Mouse (Mus musculus) MEL (cell line): Measurements from ENCODE around the gene Cyp2c68. TPM values are rescaled to one million over a fixed set of nuclear protein-coding genes. Genes with fewer than 3 reads are reported as not detected.

Experiments
- DNase-seq: peaks from one replicate; pipeline ENCODE4 v3.0.0; 2011; ENCODE audit warnings: low read depth, low spot score
- H3K27ac ChIP-seq: 2 replicates; pipeline ENCODE4 v1.5.1; 2012; ENCODE audit warnings: low read depth, mild to moderate bottlenecking, control low read depth, low read length, moderate library complexity; ENCODE audit not compliant: control insufficient read depth
- H3K27me3 ChIP-seq, 2 experiments: fragments of 150-350 bp in 1 of 2; sonication (generic) in 1 of 2; 2 replicates each; pipeline ENCODE4 v1.6.1; 2012; ENCODE audit warnings: low read length in 2 of 2, mild to moderate bottlenecking in 2 of 2, improper control_type of control experiment in 1 of 2, moderate library complexity in 1 of 2; ENCODE audit not compliant: insufficient read depth in 2 of 2, control insufficient read depth in 1 of 2
- H3K36me3 ChIP-seq, 2 experiments: 2 replicates each; pipeline ENCODE4 v1.6.1; 2012 to 2014; ENCODE audit warnings: low read length in 2 of 2, improper control_type of control experiment in 1 of 2, inconsistent platforms in 1 of 2, mild to moderate bottlenecking in 1 of 2; ENCODE audit not compliant: insufficient read depth in 2 of 2, control insufficient read depth in 1 of 2
- H3K4me1 ChIP-seq, 2 experiments: fragments of 150-350 bp in 1 of 2; sonication (generic) in 1 of 2; 2 replicates each; pipeline ENCODE4 v1.6.1; 2012; ENCODE audit warnings: low read length in 2 of 2, improper control_type of control experiment in 1 of 2, mild to moderate bottlenecking in 1 of 2; ENCODE audit not compliant: insufficient read depth in 2 of 2, control insufficient read depth in 1 of 2
- H3K4me3 ChIP-seq, 2 experiments: fragments of 150-350 bp in 1 of 2; sonication (generic) in 1 of 2; 2 replicates each; pipeline ENCODE4 v1.5.1; 2012; ENCODE audit warnings: low read depth in 2 of 2, low read length in 2 of 2, mild to moderate bottlenecking in 2 of 2, moderate library complexity in 2 of 2, control low read depth in 1 of 2, improper control_type of control experiment in 1 of 2; ENCODE audit not compliant: control insufficient read depth in 1 of 2, insufficient read depth in 1 of 2
- H3K79me2 ChIP-seq: 2 replicates; pipeline ENCODE4 v1.6.1; 2012; ENCODE audit warnings: mild to moderate bottlenecking, low read length, moderate library complexity; ENCODE audit not compliant: control insufficient read depth, poor library complexity, insufficient read depth
- H3K9ac ChIP-seq: 2 replicates; pipeline ENCODE4 v1.6.1; 2012; ENCODE audit warnings: low read depth, mild to moderate bottlenecking, control low read depth, low read length, moderate library complexity; ENCODE audit not compliant: control insufficient read depth, poor library complexity, severe bottlenecking
- H3K9me3 ChIP-seq: fragments of 150-350 bp; sonication (generic); replicated peaks from 2 replicates; pipeline ENCODE4 v1.6.1; 2012; ENCODE audit warnings: mild to moderate bottlenecking, low read length, improper control_type of control experiment, moderate library complexity; ENCODE audit not compliant: insufficient read depth
- BHLHE40 ChIP-seq: IDR thresholded peaks from 2 replicates; pipeline ENCODE4 v1.6.1; 2012; ENCODE audit warnings: low read depth, mild to moderate bottlenecking, inconsistent platforms, low read length, improper control_type of control experiment, borderline replicate concordance
- CHD1 ChIP-seq: IDR thresholded peaks from 2 replicates; pipeline ENCODE4 v1.6.1; 2012; ENCODE audit warnings: low read depth, mild to moderate bottlenecking, inconsistent platforms, low read length, improper control_type of control experiment
- CTCF ChIP-seq, 3 experiments: IDR thresholded peaks in 2 of 3; conservative IDR thresholded peaks in 1 of 3; 2 replicates each; pipeline ENCODE4 v1.5.1; 2011 to 2012; ENCODE audit warnings: low read length in 3 of 3, low read depth in 2 of 3, mild to moderate bottlenecking in 2 of 3, improper control_type of control experiment in 1 of 3, inconsistent platforms in 1 of 3, mixed read lengths in 1 of 3, moderate library complexity in 1 of 3; ENCODE audit not compliant: control insufficient read depth in 1 of 3, insufficient read depth in 1 of 3, poor library complexity in 1 of 3, severe bottlenecking in 1 of 3
- E2F4 ChIP-seq: IDR thresholded peaks from 2 replicates; pipeline ENCODE4 v1.6.1; 2011; ENCODE audit warnings: low read depth, low read length, improper control_type of control experiment, borderline replicate concordance
- ELF1 ChIP-seq: IDR thresholded peaks from 2 replicates; pipeline ENCODE4 v1.6.1; 2014; ENCODE audit warnings: low read depth, mild to moderate bottlenecking, inconsistent platforms, low read length, improper control_type of control experiment, moderate library complexity
- EP300 ChIP-seq, 2 experiments: IDR thresholded peaks; 2 replicates each; pipeline ENCODE4 v1.6.1; 2011; ENCODE audit warnings: improper control_type of control experiment in 2 of 2, low read length in 2 of 2, low read depth in 1 of 2, mild to moderate bottlenecking in 1 of 2
- ETS1 ChIP-seq: IDR thresholded peaks from 2 replicates; pipeline ENCODE4 v1.6.1; 2012; ENCODE audit warnings: low read depth, mild to moderate bottlenecking, inconsistent platforms, low read length, improper control_type of control experiment, moderate library complexity
- GABPA ChIP-seq: IDR thresholded peaks from 2 replicates; pipeline ENCODE4 v1.6.1; 2012; ENCODE audit warnings: low read depth, mild to moderate bottlenecking, inconsistent platforms, low read length, improper control_type of control experiment, moderate library complexity
- GATA1 ChIP-seq: IDR thresholded peaks from 2 replicates; pipeline ENCODE4 v1.6.1; 2011; ENCODE audit warnings: low read depth, low read length, improper control_type of control experiment
- HCFC1 ChIP-seq: IDR thresholded peaks from 2 replicates; pipeline ENCODE4 v1.6.1; 2012; ENCODE audit warnings: low read depth, mild to moderate bottlenecking, inconsistent platforms, low read length, improper control_type of control experiment, moderate library complexity
- JUND ChIP-seq: IDR thresholded peaks from 2 replicates; pipeline ENCODE4 v1.6.1; 2011; ENCODE audit warnings: low read depth, mild to moderate bottlenecking, improper control_type of control experiment, low read length
- KAT2A ChIP-seq: conservative IDR thresholded peaks from 2 replicates; pipeline ENCODE4 v1.6.1; 2012; ENCODE audit warnings: low read depth, low read length, improper control_type of control experiment, inconsistent platforms
- MAFK ChIP-seq: IDR thresholded peaks from 2 replicates; pipeline ENCODE4 v1.6.1; 2011; ENCODE audit warnings: low read depth, mild to moderate bottlenecking, low read length, improper control_type of control experiment, borderline replicate concordance
- MAZ ChIP-seq: IDR thresholded peaks from 2 replicates; pipeline ENCODE4 v1.6.1; 2012; ENCODE audit warnings: low read depth, mild to moderate bottlenecking, inconsistent platforms, low read length, improper control_type of control experiment
- MEF2A ChIP-seq: IDR thresholded peaks from 2 replicates; pipeline ENCODE4 v1.6.1; 2014; ENCODE audit warnings: low read depth, mild to moderate bottlenecking, inconsistent platforms, low read length, improper control_type of control experiment; ENCODE audit not compliant: poor library complexity, insufficient replicate concordance, severe bottlenecking; ENCODE audit errors: extremely low read depth
- MYB ChIP-seq: IDR thresholded peaks from 2 replicates; pipeline ENCODE4 v1.6.1; 2011; ENCODE audit warnings: mild to moderate bottlenecking, low read depth, low read length, improper control_type of control experiment
- POLR2A ChIP-seq, 2 experiments: IDR thresholded peaks; 2 replicates each; pipeline ENCODE4 v1.6.1; 2011 to 2012; ENCODE audit warnings: low read length in 2 of 2, mild to moderate bottlenecking in 2 of 2, control low read depth in 1 of 2, improper control_type of control experiment in 1 of 2, low read depth in 1 of 2, moderate library complexity in 1 of 2; ENCODE audit not compliant: control insufficient read depth in 1 of 2, insufficient read depth in 1 of 2, poor library complexity in 1 of 2
- POLR2AphosphoS5 ChIP-seq: IDR thresholded peaks from 2 replicates; pipeline ENCODE4 v1.6.1; 2012; ENCODE audit warnings: low read depth, borderline replicate concordance, mild to moderate bottlenecking, inconsistent platforms, low read length, moderate library complexity, mixed read lengths
- RAD21 ChIP-seq: IDR thresholded peaks from 2 replicates; pipeline ENCODE4 v1.6.1; 2011; ENCODE audit warnings: mild to moderate bottlenecking, low read depth, low read length, improper control_type of control experiment
- SIN3A ChIP-seq: IDR thresholded peaks from 2 replicates; pipeline ENCODE4 v1.6.1; 2012; ENCODE audit warnings: low read length, improper control_type of control experiment, inconsistent platforms
- SMC3 ChIP-seq: IDR thresholded peaks from 2 replicates; pipeline ENCODE4 v1.6.1; 2011; ENCODE audit warnings: low read depth, low read length, improper control_type of control experiment
- TAL1 ChIP-seq: IDR thresholded peaks from 2 replicates; pipeline ENCODE4 v1.6.1; 2012; ENCODE audit warnings: mild to moderate bottlenecking, inconsistent platforms, low read length, moderate library complexity, mixed read lengths
- TBP ChIP-seq: IDR thresholded peaks from 2 replicates; pipeline ENCODE4 v1.8.0; 2011; ENCODE audit warnings: low read depth, low read length, improper control_type of control experiment
- UBTF ChIP-seq: IDR thresholded peaks from 2 replicates; pipeline ENCODE4 v1.6.1; 2012; ENCODE audit warnings: low read depth, mild to moderate bottlenecking, inconsistent platforms, low read length, improper control_type of control experiment, moderate library complexity, borderline replicate concordance; ENCODE audit not compliant: insufficient read depth
- USF1 ChIP-seq: IDR thresholded peaks from 2 replicates; pipeline ENCODE4 v1.6.1; 2014; ENCODE audit warnings: low read depth, mild to moderate bottlenecking, inconsistent platforms, low read length, improper control_type of control experiment, moderate library complexity
- ZKSCAN1 ChIP-seq: IDR thresholded peaks from 2 replicates; pipeline ENCODE4 v1.6.1; 2012; ENCODE audit warnings: low read depth, mild to moderate bottlenecking, inconsistent platforms, low read length, improper control_type of control experiment, moderate library complexity
- ZNF384 ChIP-seq: IDR thresholded peaks from 2 replicates; pipeline ENCODE4 v1.6.1; 2012; ENCODE audit warnings: low read depth, mild to moderate bottlenecking, inconsistent platforms, low read length, improper control_type of control experiment
- polyA plus RNA-seq, 2 experiments: library from polyadenylated mRNA; stranded (reverse) in 1 of 2; unstranded in 1 of 2; fragments of >175 nt in 1 of 2; fragments of >200 nt in 1 of 2; gene quantifications; 2 replicates each; pipeline versions ENCODE4 v1.2.1 to v1.2.4; 2012; ENCODE audit warnings: low replicate concordance in 2 of 2, low read depth in 1 of 2; ENCODE audit not compliant: insufficient read length in 2 of 2, insufficient read depth in 1 of 2, missing spikeins in 1 of 2
- total RNA-seq: library from RNA; depleted of rRNA; stranded (reverse); fragments of 300-350 nt; gene quantifications from 2 replicates; pipeline ENCODE4 v1.2.3, GENCODE M21; 2012

Cyp2c68 gene
- total and polyA plus RNA-seq, 3 experiments: not detected

DNA sequence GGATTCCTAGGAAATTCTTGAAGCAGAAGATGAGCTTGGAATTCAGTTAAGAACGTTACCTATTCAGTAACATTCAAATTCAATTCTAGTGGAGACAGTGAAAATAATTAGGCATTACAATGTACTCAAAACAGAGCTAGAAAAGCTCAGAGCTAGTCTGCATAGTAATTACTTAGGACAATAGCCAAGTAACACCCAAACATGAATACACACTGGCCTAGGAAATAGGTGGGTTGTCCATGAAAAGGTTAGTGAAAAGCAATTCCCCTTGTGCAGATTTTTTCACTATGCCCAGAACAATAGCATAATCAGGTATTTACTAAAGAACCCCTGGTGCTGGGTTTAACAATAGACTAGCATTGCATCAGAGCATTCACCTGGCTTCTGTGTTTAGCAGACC lies 88.5 kb downstream of the Cyp2c68 start:
- TF ChIP-seq SMC3 (no peak), UBTF (no peak), ZNF384 (no peak), HCFC1 (no peak), JUND (no peak), KAT2A (no peak), BHLHE40 (no peak), USF1 (no peak), POLR2AphosphoS5 (no peak), EP300 (IDR thresholded peaks at IDR 0.05; ENCODE audit: low read depth in 1 of 2, low read length in 2 of 2) (no peak), CHD1 (no peak), MEF2A (no peak), CTCF (IDR thresholded peaks at IDR 0.05 in 2 of 3, conservative IDR thresholded peaks at IDR 0.05 in 1 of 3; ENCODE audit: control insufficient read depth in 1 of 3, insufficient read depth in 1 of 3, low read depth in 2 of 3, low read length in 3 of 3, poor library complexity in 1 of 3, severe bottlenecking in 1 of 3) (no peak), ELF1 (no peak), GABPA (no peak), RAD21 (no peak), MYB (no peak)
- H3K4me1 ChIP-seq: no peaks in the 10 kb centered on the region
- H3K79me2 ChIP-seq: no peaks in the 10 kb centered on the region
- no peaks in the 10 kb centered on the region for H3K27me3 ChIP-seq
- DNase-seq: no peak
- H3K4me3 ChIP-seq: no peak overlapping the region
- no peak overlapping the region for H3K9ac ChIP-seq
- no peak overlapping the region for H3K27ac ChIP-seq
- no peaks in the 10 kb centered on the region for H3K36me3 ChIP-seq
- no peaks in the 10 kb centered on the region for H3K9me3 ChIP-seq

DNA sequence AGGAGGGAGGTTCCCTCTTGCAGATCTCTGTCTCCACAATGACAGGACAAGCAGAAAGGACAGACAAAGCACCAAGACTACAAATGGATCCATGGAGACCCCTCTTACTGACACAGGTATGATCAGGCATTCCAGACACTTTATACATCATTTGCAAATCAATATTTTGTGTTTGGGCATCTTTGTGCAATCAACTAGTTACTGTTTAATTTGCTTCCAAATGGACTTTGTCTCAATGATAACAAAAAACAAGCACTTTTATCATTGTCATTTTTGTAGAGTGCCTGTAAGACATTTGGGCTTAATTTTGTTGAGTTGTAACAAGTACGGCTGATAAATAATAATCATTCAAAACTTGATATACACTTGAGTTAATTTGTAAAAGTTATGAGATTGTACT lies 91.9 kb downstream of the Cyp2c68 start, which contains the start of gene Cyp2c67:
Gene Cyp2c67, minus strand, starts transcription at position 114 of the 400 bp plus-strand sequence.
- Histone ChIP-seq H3K36me3 (no peaks in the 10 kb centered on the region), H3K27me3 (no peaks in the 10 kb centered on the region), H3K9me3 (no peaks in the 10 kb centered on the region), H3K4me1 (no peaks in the 10 kb centered on the region), H3K27ac (no peak within 1 kb of the TSS), H3K9ac (no peak within 1 kb of the TSS), H3K4me3 (no peak within 1 kb of the TSS), H3K79me2 (no peaks in the 10 kb centered on the region)
- no peak for TF ChIP-seq MAFK
- TF ChIP-seq GATA1: no peak
- TF ChIP-seq SIN3A: no peak
- TF ChIP-seq TBP: no peak
- TF ChIP-seq ZKSCAN1: no peak
- TF ChIP-seq EP300 (IDR thresholded peaks at IDR 0.05; ENCODE audit: low read depth in 1 of 2, low read length in 2 of 2): no peak
- TF ChIP-seq POLR2A (IDR thresholded peaks at IDR 0.05; ENCODE audit: control insufficient read depth in 1 of 2, insufficient read depth in 1 of 2, low read depth in 1 of 2, low read length in 2 of 2, poor library complexity in 1 of 2): no peak
- no peak for TF ChIP-seq MAZ
- TF ChIP-seq TAL1: no peak
- no peak for TF ChIP-seq ETS1
- TF ChIP-seq ZNF384: no peak
- TF ChIP-seq HCFC1: no peak
- TF ChIP-seq E2F4: no peak
- no peak for DNase-seq
